Mouse (Mus musculus): ENCODE measurements around the gene Vcl. TPM values are rescaled to one million over a fixed set of nuclear protein-coding genes. Genes with fewer than 3 reads are reported as not detected.

Gene Vcl
- total and polyA plus RNA-seq, 3 experiments: 2.1 to 4.6 (median 4.5) TPM

GRCm38 (mm10) chr14:20985482-20985881 lies 56.3 kb downstream of the Vcl start:
- peaks cover 4 to 10% of the 10 kb centered on the region in 2 experiments; a peak in 3 of 4 replicates for H3K4me1 ChIP-seq (ENCODE audit: control insufficient read depth in 1 of 2, insufficient read depth in 2 of 2)
- H3K36me3 ChIP-seq (replicated peaks in 1 of 2; ENCODE audit: control insufficient read depth in 1 of 2, insufficient read depth in 1 of 2, low read length in 1 of 2): peaks cover 0 to 2% of the 10 kb centered on the region in 2 experiments

GRCm38 (mm10) chr14:20991492-20991891 lies 62.3 kb downstream of the Vcl start:
- Histone ChIP-seq H3K4me1 (ENCODE audit: control insufficient read depth in 1 of 2, insufficient read depth in 2 of 2) (0 out of 4 replicates have a peak, but pooled peaks cover 0 to 3% of the 10 kb centered on the region in 2 experiments), H3K79me2 (replicated peaks; ENCODE audit: control insufficient read depth, extremely low read depth, insufficient read depth, poor library complexity, severe bottlenecking) (no peaks in the 10 kb centered on the region), H3K9ac (ENCODE audit: insufficient read depth, low read depth) (no peak overlapping the region), H3K9me3 (replicated peaks; ENCODE audit: low read length) (no peaks in the 10 kb centered on the region), H3K36me3 (replicated peaks in 1 of 2; ENCODE audit: control insufficient read depth in 1 of 2, insufficient read depth in 1 of 2, low read length in 1 of 2) (no peaks in the 10 kb centered on the region), H3K4me2 (ENCODE audit: insufficient read depth, low read depth, poor library complexity, severe bottlenecking) (no peak overlapping the region), H3K4me3 (replicated peaks in 1 of 3; ENCODE audit: low read depth in 2 of 3, low read length in 2 of 3, poor library complexity in 1 of 3) (no peak overlapping the region), H3K27me3 (replicated peaks) (no peaks in the 10 kb centered on the region), H3K27ac (ENCODE audit: insufficient read depth, low read depth) (no peak overlapping the region)
- in situ Hi-C loops (cut with MboI; ENCODE audit: low pct_ligation_motif_present, low pct_unique_long_range_greater_than_20kb, low sequenced_read_pairs): loop anchor here (10.0 kb wide), 1 partner anchor 107 kb away; no protein-coding TSS in a partner anchor
- dilution Hi-C loops (cut with MboI; ENCODE audit: extremely low pct_ligation_motif_present, extremely low pct_unique_long_range_greater_than_20kb, low sequenced_read_pairs): no loop called here
- TF ChIP-seq POLR2A (IDR thresholded peaks at IDR 0.05; ENCODE audit: low read depth, low read length) (no peak), BHLHE40 (IDR thresholded peaks at IDR 0.05; ENCODE audit: low read depth, low read length) (no peak), IRF4 (IDR thresholded peaks at IDR 0.05; ENCODE audit: low read depth, low read length) (no peak), ETS1 (conservative IDR thresholded peaks at IDR 0.05; ENCODE audit: low read depth, low read length) (no peak), USF2 (conservative IDR thresholded peaks at IDR 0.05; ENCODE audit: low read depth, low read length) (no peak), CHD2 (IDR thresholded peaks at IDR 0.05; ENCODE audit: low read length) (no peak), RCOR1 (conservative IDR thresholded peaks at IDR 0.05; ENCODE audit: low read depth, low read length) (no peak), NRF1 (IDR thresholded peaks at IDR 0.05; ENCODE audit: low read depth, low read length) (no peak), JUND (conservative IDR thresholded peaks at IDR 0.05; ENCODE audit: low read depth, low read length) (no peak), TBP (conservative IDR thresholded peaks at IDR 0.05; ENCODE audit: low read depth, low read length) (no peak), MEF2A (IDR thresholded peaks at IDR 0.05; ENCODE audit: borderline replicate concordance, low read depth, low read length) (no peak), CHD1 (IDR thresholded peaks at IDR 0.05; ENCODE audit: low read depth, low read length) (no peak), ELF1 (IDR thresholded peaks at IDR 0.05; ENCODE audit: low read depth, low read length) (no peak), ZKSCAN1 (IDR thresholded peaks at IDR 0.05; ENCODE audit: borderline replicate concordance, low read depth, low read length) (no peak), UBTF (IDR thresholded peaks at IDR 0.05; ENCODE audit: low read depth, low read length) (no peak)
- no peak for DNase-seq (ENCODE audit: extremely low read depth)

More at GRCm38 (mm10) chr14:20985482-20985881, 56.3 kb downstream of the Vcl start:
- DNase-seq (ENCODE audit: extremely low read depth): peak; percentile 31
- TF ChIP-seq ZKSCAN1 (IDR thresholded peaks at IDR 0.05; ENCODE audit: borderline replicate concordance, low read depth, low read length) (no peak), NELFE (IDR thresholded peaks at IDR 0.05; ENCODE audit: low read depth, low read length) (no peak), GABPA (IDR thresholded peaks at IDR 0.05; ENCODE audit: insufficient replicate concordance, low read depth, low read length) (no peak), MAZ (IDR thresholded peaks at IDR 0.05; ENCODE audit: low read depth, low read length) (no peak), BHLHE40 (IDR thresholded peaks at IDR 0.05; ENCODE audit: low read depth, low read length) (no peak), IRF4 (IDR thresholded peaks at IDR 0.05; ENCODE audit: low read depth, low read length) (no peak), ZC3H11A (IDR thresholded peaks at IDR 0.05; ENCODE audit: low read depth, low read length) (no peak), POLR2A (IDR thresholded peaks at IDR 0.05; ENCODE audit: low read depth, low read length) (no peak)
- H3K27me3 ChIP-seq (replicated peaks): no peaks in the 10 kb centered on the region
- dilution Hi-C loops (cut with MboI; ENCODE audit: extremely low pct_ligation_motif_present, extremely low pct_unique_long_range_greater_than_20kb, low sequenced_read_pairs) (no loop called here), in situ Hi-C loops (cut with MboI; ENCODE audit: low pct_ligation_motif_present, low pct_unique_long_range_greater_than_20kb, low sequenced_read_pairs) (no loop called here)
- no peak overlapping the region for H3K4me3 ChIP-seq (replicated peaks in 1 of 3; ENCODE audit: low read depth in 2 of 3, low read length in 2 of 3, poor library complexity in 1 of 3)
- H3K27ac ChIP-seq (ENCODE audit: insufficient read depth, low read depth): no peak overlapping the region
- H3K4me2 ChIP-seq (ENCODE audit: insufficient read depth, low read depth, poor library complexity, severe bottlenecking): no peak overlapping the region
- H3K9me3 ChIP-seq (replicated peaks; ENCODE audit: low read length): no peaks in the 10 kb centered on the region
- no peaks in the 10 kb centered on the region for H3K79me2 ChIP-seq (replicated peaks; ENCODE audit: control insufficient read depth, extremely low read depth, insufficient read depth, poor library complexity, severe bottlenecking)
- no peak overlapping the region for H3K9ac ChIP-seq (ENCODE audit: insufficient read depth, low read depth)

Data from CH12.LX (cell line).